Mouse (Mus musculus) adrenal gland, postnatal 14 days (tissue): ENCODE data around the gene Frmd4a. TPM values are rescaled to one million over a fixed set of nuclear protein-coding genes. Genes with fewer than 3 reads are reported as not detected.
"Not testable (repeated sequence)": the region's sequence is repeated elsewhere in the genome, so short reads cannot be mapped to it uniquely, and the experiment has no call there.

Source experiments
- DNase-seq: peaks from one replicate; pipeline ENCODE4 v3.0.0; 2021; ENCODE audit warnings: mixed read lengths
- total RNA-seq: library from RNA; stranded (reverse); gene quantifications from 2 replicates; pipeline ENCODE4 v1.2.3, GENCODE M21; 2021

The Frmd4a gene
- total RNA-seq, 1 experiment from 2014 or later = 17.0 TPM

- no peak for DNase-seq
Observed at GRCm38 (mm10) chr2:4209234-4209633, 191.7 kb downstream of the Frmd4a start.

- DNase-seq = no peak
Observed at GRCm38 (mm10) chr2:4222497-4222828, 204.9 kb downstream of the Frmd4a start.

- no peak for DNase-seq
Observed at GRCm38 (mm10) chr2:4223316-4223715, 205.8 kb downstream of the Frmd4a start.

GRCm38 (mm10) chr2:4226941-4227558 lies 209.5 kb downstream of the Frmd4a start:
- no peak for DNase-seq

- DNase-seq = peak; percentile 24
Observed at GRCm38 (mm10) chr2:4227563-4227962, 210.0 kb downstream of the Frmd4a start.

GRCm38 (mm10) chr2:4228510-4228909 lies 211.0 kb downstream of the Frmd4a start:
- peak; percentile 10 for DNase-seq

- no peak for DNase-seq
Observed at GRCm38 (mm10) chr2:4232335-4232734, 214.8 kb downstream of the Frmd4a start.

GRCm38 (mm10) chr2:4232761-4233322 lies 215.3 kb downstream of the Frmd4a start:
- no peak for DNase-seq

GRCm38 (mm10) chr2:4237686-4238085 lies 220.2 kb downstream of the Frmd4a start:
- DNase-seq = no peak

- no peak for DNase-seq
Observed at GRCm38 (mm10) chr2:4249723-4250122, 232.2 kb downstream of the Frmd4a start.

- peak; percentile 24 for DNase-seq
Observed at GRCm38 (mm10) chr2:4252541-4253291, 235.2 kb downstream of the Frmd4a start.

- peak; percentile 72 for DNase-seq
Observed at GRCm38 (mm10) chr2:4253348-4253747, 235.8 kb downstream of the Frmd4a start.

- DNase-seq = no peak
Observed at GRCm38 (mm10) chr2:4254083-4254482, 236.6 kb downstream of the Frmd4a start.

GRCm38 (mm10) chr2:4256242-4256641 lies 238.7 kb downstream of the Frmd4a start:
- DNase-seq = no peak

- DNase-seq = no peak
Observed at GRCm38 (mm10) chr2:4257604-4258003, 240.1 kb downstream of the Frmd4a start.

GRCm38 (mm10) chr2:4258803-4259202 lies 241.3 kb downstream of the Frmd4a start:
- DNase-seq = not testable (repeated sequence)

GRCm38 (mm10) chr2:4260324-4261058 lies 243.0 kb downstream of the Frmd4a start:
- peak; percentile 63 for DNase-seq

- DNase-seq = no peak
Observed at GRCm38 (mm10) chr2:4262667-4263066, 245.2 kb downstream of the Frmd4a start.

GRCm38 (mm10) chr2:4267377-4267776 lies 249.9 kb downstream of the Frmd4a start:
- DNase-seq = no peak

- DNase-seq = no peak
Observed at GRCm38 (mm10) chr2:4282777-4283176, 265.3 kb downstream of the Frmd4a start.

GRCm38 (mm10) chr2:4285693-4286291 lies 268.3 kb downstream of the Frmd4a start:
- no peak for DNase-seq

- DNase-seq = peak; percentile 48
Observed at GRCm38 (mm10) chr2:4286390-4286901, 268.9 kb downstream of the Frmd4a start.
